Mouse (Mus musculus): ENCODE results near the gene Nat8f2. TPM values are rescaled to one million over a fixed set of nuclear protein-coding genes. Genes with fewer than 3 reads are reported as not detected.
"Not testable (repeated sequence)": the region's sequence is repeated elsewhere in the genome, so short reads cannot be mapped to it uniquely, and the experiment has no call there.

Nat8f2 gene
- not detected in 2 replicates for polyA plus RNA-seq (2016; fragmentation: Nextera tagmentation; extraction: Ambion mirVana)

GRCm38 (mm10) chr6:85869006-85869405 lies at the start of gene Nat8f2:
Nat8f2 (minus strand) TSS chr6:85869158.
- not testable (repeated sequence) for H3K27me3 ChIP-seq (ENCODE audit: low read depth, poor library complexity, severe bottlenecking); H3K4me1 ChIP-seq; H3K36me3 ChIP-seq; H3K27ac ChIP-seq; H3K9me3 ChIP-seq (replicated peaks); H3K4me3 ChIP-seq
- peak; percentile 1 for DNase-seq (ENCODE audit: low spot score)
- 85% methylated on average over 5 of the region's 5 CpGs for WGBS

- not testable (repeated sequence) for H3K4me3 ChIP-seq; H3K27me3 ChIP-seq (ENCODE audit: low read depth, poor library complexity, severe bottlenecking); H3K27ac ChIP-seq; H3K9me3 ChIP-seq (replicated peaks); DNase-seq (ENCODE audit: low spot score)
- Histone ChIP-seq H3K36me3 (peaks cover 25% of the 10 kb centered on the region), H3K4me1 (peaks cover 13% of the 10 kb centered on the region)
- 96% methylated on average over 3 of the region's 3 CpGs for WGBS
Observed at GRCm38 (mm10) chr6:85918341-85918740, 49.4 kb upstream of the Nat8f2 start.

- Histone ChIP-seq H3K27ac (peak overlapping the region; percentile 88; the same call in 1 of the 2 replicates), H3K27me3 (ENCODE audit: low read depth, poor library complexity, severe bottlenecking) (no peaks in the 10 kb centered on the region), H3K4me3 (peak overlapping the region; percentile 62), H3K9me3 (replicated peaks) (no peaks in the 10 kb centered on the region), H3K36me3 (peaks cover 12% of the 10 kb centered on the region; the same call in 1 of the 2 replicates), H3K4me1 (peaks cover 13% of the 10 kb centered on the region)
- DNase-seq (ENCODE audit: low spot score) = no peak
- WGBS = 86% methylated on average over 6 of the region's 6 CpGs
Observed at GRCm38 (mm10) chr6:85916596-85916995, 47.6 kb upstream of the Nat8f2 start.

GRCm38 (mm10) chr6:85915539-85916513 lies 46.9 kb upstream of the Nat8f2 start, which contains the start of gene Nat8f1:
Nat8f1 (minus strand) TSS chr6:85915687.
- H3K9me3 ChIP-seq (replicated peaks); H3K36me3 ChIP-seq; H3K27me3 ChIP-seq (ENCODE audit: low read depth, poor library complexity, severe bottlenecking): not testable (repeated sequence)
- peak; percentile 89 for DNase-seq (ENCODE audit: low spot score)
- 1% methylated on average over 61 of the region's 61 CpGs for WGBS
- Histone ChIP-seq H3K4me3 (peak within 1 kb of the TSS; percentile 62), H3K27ac (peak within 1 kb of the TSS; percentile 88), H3K4me1 (peaks cover 13% of the 10 kb centered on the region)

GRCm38 (mm10) chr6:85915141-85915538 lies 46.2 kb upstream of the Nat8f2 start:
- 7% methylated on average over 11 of the region's 11 CpGs for WGBS
- peaks cover 13% of the 10 kb centered on the region for H3K4me1 ChIP-seq
- DNase-seq (ENCODE audit: low spot score) = no peak

GRCm38 (mm10) chr6:85911587-85911986 lies 42.6 kb upstream of the Nat8f2 start, which contains the start of gene Tprkb:
Tprkb (plus strand) TSS chr6:85911865.
- WGBS = 86% methylated on average over 3 of the region's 3 CpGs
- no peaks in the 10 kb centered on the region for H3K27me3 ChIP-seq (ENCODE audit: low read depth, poor library complexity, severe bottlenecking)
- H3K27ac ChIP-seq = no peak within 1 kb of the TSS
- H3K9me3 ChIP-seq (replicated peaks) = no peaks in the 10 kb centered on the region
- H3K4me1 ChIP-seq = peaks cover 12% of the 10 kb centered on the region
- no peaks in the 10 kb centered on the region for H3K36me3 ChIP-seq
- DNase-seq (ENCODE audit: low spot score) = no peak
- no peak within 1 kb of the TSS for H3K4me3 ChIP-seq

More at GRCm38 (mm10) chr6:85915141-85915538, 46.2 kb upstream of the Nat8f2 start:
- no peaks in the 10 kb centered on the region for H3K36me3 ChIP-seq
- H3K4me3 ChIP-seq = peak overlapping the region; percentile 62
- H3K27me3 ChIP-seq (ENCODE audit: low read depth, poor library complexity, severe bottlenecking) = no peaks in the 10 kb centered on the region
- H3K9me3 ChIP-seq (replicated peaks) = no peaks in the 10 kb centered on the region
- peak overlapping the region; percentile 88 for H3K27ac ChIP-seq

- no peaks in the 10 kb centered on the region for H3K36me3 ChIP-seq
- no peak overlapping the region for H3K4me3 ChIP-seq
- no peak for DNase-seq (ENCODE audit: low spot score)
- H3K27me3 ChIP-seq (ENCODE audit: low read depth, poor library complexity, severe bottlenecking) = no peaks in the 10 kb centered on the region
- H3K9me3 ChIP-seq (replicated peaks) = no peaks in the 10 kb centered on the region
- H3K27ac ChIP-seq = no peak overlapping the region
- 91% methylated on average over 1 of the region's 1 CpGs for WGBS
- peaks cover 2% of the 10 kb centered on the region for H3K4me1 ChIP-seq
Observed at GRCm38 (mm10) chr6:85909704-85910103, 40.7 kb upstream of the Nat8f2 start.

- no peak for DNase-seq (ENCODE audit: low spot score)
- Histone ChIP-seq H3K4me3 (no peak overlapping the region), H3K27ac (no peak overlapping the region), H3K9me3 (replicated peaks) (no peaks in the 10 kb centered on the region), H3K36me3 (no peaks in the 10 kb centered on the region), H3K27me3 (ENCODE audit: low read depth, poor library complexity, severe bottlenecking) (no peaks in the 10 kb centered on the region), H3K4me1 (no peaks in the 10 kb centered on the region)
- 75% methylated on average over 3 of the region's 3 CpGs for WGBS
Observed at GRCm38 (mm10) chr6:85908341-85908740, 39.4 kb upstream of the Nat8f2 start.

- H3K4me1 ChIP-seq; H3K4me3 ChIP-seq; H3K36me3 ChIP-seq; DNase-seq (ENCODE audit: low spot score); H3K27me3 ChIP-seq (ENCODE audit: low read depth, poor library complexity, severe bottlenecking); H3K27ac ChIP-seq; H3K9me3 ChIP-seq (replicated peaks): not testable (repeated sequence)
- WGBS = 81% methylated on average over 2 of the region's 2 CpGs
Observed at GRCm38 (mm10) chr6:85906911-85907351, 38.0 kb upstream of the Nat8f2 start.

- H3K36me3 ChIP-seq; H3K27me3 ChIP-seq (ENCODE audit: low read depth, poor library complexity, severe bottlenecking); H3K4me1 ChIP-seq; H3K9me3 ChIP-seq (replicated peaks); H3K27ac ChIP-seq: not testable (repeated sequence)
- peak; percentile 51 for DNase-seq (ENCODE audit: low spot score)
- H3K4me3 ChIP-seq = peak within 1 kb of the TSS; percentile 36
- 17% methylated on average over 20 of the region's 20 CpGs for whole genome bisulfite sequencing
Observed at GRCm38 (mm10) chr6:85904642-85905061, 35.7 kb upstream of the Nat8f2 start, which contains the start of gene Nat8f4. Nat8f4 (minus strand) TSS chr6:85904884.

- no peak overlapping the region for H3K4me3 ChIP-seq
- no peaks in the 10 kb centered on the region for H3K36me3 ChIP-seq
- peak; percentile 2 for DNase-seq (ENCODE audit: low spot score)
- no peaks in the 10 kb centered on the region for H3K9me3 ChIP-seq (replicated peaks)
- 94% methylated on average over 2 of the region's 2 CpGs for WGBS
- H3K4me1 ChIP-seq = no peaks in the 10 kb centered on the region
- no peak overlapping the region for H3K27ac ChIP-seq
- no peaks in the 10 kb centered on the region for H3K27me3 ChIP-seq (ENCODE audit: low read depth, poor library complexity, severe bottlenecking)
Observed at GRCm38 (mm10) chr6:85902303-85902702, 33.3 kb upstream of the Nat8f2 start.

GRCm38 (mm10) chr6:85898596-85899475 lies 29.9 kb upstream of the Nat8f2 start:
- not testable (repeated sequence) for H3K27me3 ChIP-seq (ENCODE audit: low read depth, poor library complexity, severe bottlenecking); H3K4me3 ChIP-seq; H3K4me1 ChIP-seq; H3K36me3 ChIP-seq; H3K9me3 ChIP-seq (replicated peaks); H3K27ac ChIP-seq
- WGBS = 81% methylated on average over 7 of the region's 8 CpGs
- DNase-seq (ENCODE audit: low spot score) = peak; percentile 23
